Mouse (Mus musculus) limb, embryonic 12.5 days (tissue): Measurements from ENCODE around the gene Mras. TPM values are rescaled to one million over a fixed set of nuclear protein-coding genes. Genes with fewer than 3 reads are reported as not detected.

ENCODE experiments used
- ATAC-seq: fragments of 200-750 bp; cut with Nextera tagmentation; 2 replicates; pipeline ENCODE4 v1.8.0; 2017; ENCODE audit warnings: low read depth, moderate TSS enrichment; ENCODE audit not compliant: insufficient number of reproducible peaks, insufficient read depth, low FRiP score, low TSS enrichment
- H3K27ac ChIP-seq: fragments of 300-500 bp; sonication (generic); 2 replicates; pipeline ENCODE4 v1.5.1; 2016; ENCODE audit warnings: mild to moderate bottlenecking, moderate library complexity
- H3K27me3 ChIP-seq: fragments of 300-500 bp; sonication (generic); 2 replicates; pipeline ENCODE4 v1.6.1; 2016; ENCODE audit warnings: mild to moderate bottlenecking, moderate library complexity
- H3K36me3 ChIP-seq: fragments of 300-500 bp; sonication (generic); 2 replicates; pipeline ENCODE4 v1.6.1; 2016; ENCODE audit warnings: mild to moderate bottlenecking, moderate library complexity
- H3K4me1 ChIP-seq: fragments of 300-500 bp; sonication (generic); replicated peaks from 2 replicates; pipeline ENCODE4 v1.6.1; 2016
- H3K4me2 ChIP-seq: fragments of 300-500 bp; sonication (generic); 2 replicates; pipeline ENCODE4 v1.6.1; 2016; ENCODE audit warnings: mild to moderate bottlenecking, moderate library complexity
- H3K4me3 ChIP-seq: fragments of 300-500 bp; sonication (generic); replicated peaks from 2 replicates; pipeline ENCODE4 v1.5.1; 2016; ENCODE audit warnings: mild to moderate bottlenecking
- H3K9ac ChIP-seq: fragments of 300-500 bp; sonication (generic); replicated peaks from 2 replicates; pipeline ENCODE4 v1.6.1; 2016; ENCODE audit warnings: mild to moderate bottlenecking, moderate library complexity
- H3K9me3 ChIP-seq: fragments of 300-500 bp; sonication (generic); 2 replicates; pipeline ENCODE4 v1.6.1; 2016; ENCODE audit warnings: mild to moderate bottlenecking, moderate library complexity
- WGBS: fragments of 180-500 bp; shearing (Covaris S2); methylation state at CpG from one replicate; pipeline ENCODE4 v1.1.7; 2016; 5-methylcytosine and 5-hydroxymethylcytosine counted together
- polyA plus RNA-seq: library from polyadenylated mRNA; unstranded; fragments of >200 nt; fragmentation: Nextera tagmentation; extraction: Ambion mirVana; gene quantifications from 2 replicates; pipeline ENCODE4 v1.2.1, GENCODE M21; 2016

The Mras gene
- polyA plus RNA-seq, 1 experiment from 2014 or later, result 16.6 TPM

- H3K4me2 ChIP-seq, result peak overlapping the region; percentile 93
- 0 out of 2 replicates have a peak, but pooled peaks have one; percentile 7 for ATAC-seq
- no peak overlapping the region for H3K27ac ChIP-seq
- WGBS, result 6% methylated on average over 19 of the region's 19 CpGs
- no peaks in the 10 kb centered on the region for H3K36me3 ChIP-seq
- peaks cover 56% of the 10 kb centered on the region for H3K27me3 ChIP-seq
- H3K4me3 ChIP-seq, result peak overlapping the region; percentile 48
- H3K4me1 ChIP-seq, result peaks cover 13% of the 10 kb centered on the region
- H3K9me3 ChIP-seq, result no peaks in the 10 kb centered on the region
- peak overlapping the region; percentile 50; the same call in 1 of the 2 replicates for H3K9ac ChIP-seq
Observed at GRCm38 (mm10) chr9:99357561-99357920, 79.6 kb downstream of the Mras start.

GRCm38 (mm10) chr9:99355971-99356370, 81.2 kb downstream of the Mras start:
- no peak for ATAC-seq
- Histone ChIP-seq H3K4me1 (peaks cover 13% of the 10 kb centered on the region), H3K9ac (no peak overlapping the region), H3K4me2 (no peak overlapping the region), H3K4me3 (no peak overlapping the region), H3K9me3 (no peaks in the 10 kb centered on the region), H3K27ac (no peak overlapping the region), H3K36me3 (no peaks in the 10 kb centered on the region), H3K27me3 (peaks cover 56% of the 10 kb centered on the region)
- WGBS, result 20% methylated on average over 5 of the region's 5 CpGs

- Histone ChIP-seq H3K4me2 (no peak overlapping the region), H3K27ac (no peak overlapping the region), H3K4me3 (no peak overlapping the region), H3K4me1 (peaks cover 13% of the 10 kb centered on the region), H3K9ac (no peak overlapping the region), H3K27me3 (peaks cover 48% of the 10 kb centered on the region), H3K9me3 (no peaks in the 10 kb centered on the region), H3K36me3 (no peaks in the 10 kb centered on the region)
- whole genome bisulfite sequencing, result 73% methylated on average over 5 of the region's 5 CpGs
- ATAC-seq, result no peak
Observed at GRCm38 (mm10) chr9:99354796-99355195, 82.4 kb downstream of the Mras start.

DNA sequence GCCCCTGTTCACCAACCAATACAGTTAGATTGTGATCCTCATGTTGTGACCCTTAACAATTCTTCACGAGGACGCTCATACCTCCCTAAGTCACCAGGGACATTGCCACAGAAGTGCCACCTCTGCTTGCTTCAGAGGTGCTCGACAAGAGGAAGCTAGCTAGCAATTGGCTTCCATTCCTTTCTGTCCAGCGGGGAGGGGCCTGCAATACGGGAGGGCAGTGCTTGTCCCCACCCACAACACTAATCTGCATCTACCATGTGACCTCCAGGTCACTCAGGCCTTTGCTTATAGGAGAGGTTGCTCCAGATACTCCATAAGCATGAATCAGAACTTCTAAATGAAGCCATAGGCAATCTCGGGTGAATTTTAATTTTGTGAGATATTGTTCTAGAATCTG, 83.8 kb downstream of the Mras start:
- Histone ChIP-seq H3K36me3 (no peaks in the 10 kb centered on the region), H3K4me1 (peaks cover 12% of the 10 kb centered on the region), H3K9ac (no peak overlapping the region), H3K9me3 (0 out of 2 replicates have a peak, but pooled peaks cover 6% of the 10 kb centered on the region), H3K4me3 (no peak overlapping the region), H3K27ac (no peak overlapping the region), H3K27me3 (peaks cover 34% of the 10 kb centered on the region), H3K4me2 (no peak overlapping the region)
- WGBS, result 55% methylated on average over 6 of the region's 6 CpGs
- ATAC-seq, result no peak

DNA sequence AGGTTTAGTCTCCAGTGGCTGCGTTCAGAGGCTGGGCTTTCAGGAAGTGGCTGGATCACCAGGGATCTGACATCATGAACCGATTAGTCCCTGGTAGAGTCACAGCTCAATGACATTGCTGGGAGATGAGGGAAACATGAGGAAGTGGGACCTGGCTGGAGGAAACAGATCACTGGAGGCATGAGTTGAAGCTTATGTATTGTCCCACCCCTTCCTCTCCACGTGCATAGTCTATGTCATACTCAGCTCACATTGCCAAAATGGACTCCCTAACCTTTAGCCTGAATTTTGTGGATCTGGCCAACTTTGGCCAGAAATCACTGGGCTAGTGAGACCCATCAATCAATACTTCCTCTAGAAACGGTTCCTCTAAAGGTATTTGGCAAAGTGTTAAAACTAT, 84.2 kb downstream of the Mras start:
- Histone ChIP-seq H3K9ac (no peak overlapping the region), H3K9me3 (0 out of 2 replicates have a peak, but pooled peaks cover 6% of the 10 kb centered on the region), H3K4me1 (peaks cover 8% of the 10 kb centered on the region), H3K27me3 (peaks cover 30% of the 10 kb centered on the region), H3K4me3 (no peak overlapping the region), H3K36me3 (no peaks in the 10 kb centered on the region), H3K27ac (no peak overlapping the region), H3K4me2 (no peak overlapping the region)
- WGBS, result 69% methylated on average over 4 of the region's 4 CpGs
- no peak for ATAC-seq

DNA sequence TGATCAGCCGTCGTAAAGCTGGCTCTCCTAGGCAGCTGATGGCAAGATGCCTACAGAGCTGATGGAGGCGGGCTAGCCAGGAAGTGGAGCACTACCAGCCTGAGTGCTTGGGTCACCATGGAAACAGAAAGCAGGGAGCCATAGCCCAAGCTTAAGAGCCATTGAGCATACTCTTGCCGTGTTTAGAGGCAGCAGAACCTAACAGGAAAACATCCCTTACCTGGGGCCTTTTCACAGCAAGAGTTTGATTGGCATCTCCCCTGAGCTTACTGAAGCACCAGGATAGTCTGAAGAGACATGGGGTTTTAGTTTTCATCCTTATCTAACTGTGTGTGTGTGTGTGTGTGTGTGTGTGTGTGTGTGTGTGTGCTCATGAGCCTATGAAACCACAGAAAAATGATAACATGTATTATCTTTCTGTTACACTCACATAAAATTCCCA, 91.8 kb downstream of the Mras start:
- Histone ChIP-seq H3K9ac (no peak overlapping the region), H3K27me3 (no peaks in the 10 kb centered on the region), H3K4me3 (no peak overlapping the region), H3K4me1 (no peaks in the 10 kb centered on the region), H3K4me2 (no peak overlapping the region), H3K36me3 (no peaks in the 10 kb centered on the region), H3K27ac (no peak overlapping the region), H3K9me3 (0 out of 2 replicates have a peak, but pooled peaks cover 6% of the 10 kb centered on the region)
- WGBS, result 28% methylated on average over 4 of the region's 4 CpGs
- no peak for ATAC-seq

DNA sequence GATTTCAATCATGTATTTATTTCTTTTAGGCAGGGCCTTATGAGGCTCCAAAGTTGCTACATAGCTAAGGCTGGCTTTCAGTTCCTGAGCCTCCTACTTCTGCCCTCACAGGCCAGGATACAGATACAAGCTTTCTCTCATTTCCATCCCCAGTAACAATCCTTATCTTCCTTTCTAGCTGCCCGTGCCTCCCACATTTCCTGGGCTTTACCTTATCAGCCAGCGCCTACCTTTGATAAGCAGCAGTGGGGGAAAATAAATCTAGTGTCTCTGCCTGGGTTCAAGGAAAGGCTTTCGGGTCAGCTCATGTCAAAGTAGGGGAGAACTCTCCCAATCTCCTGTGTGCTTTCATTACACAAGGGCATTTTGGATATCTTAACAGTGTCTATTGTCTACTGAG, 95.6 kb downstream of the Mras start:
- Histone ChIP-seq H3K27ac (no peak overlapping the region), H3K27me3 (no peaks in the 10 kb centered on the region), H3K36me3 (no peaks in the 10 kb centered on the region), H3K9me3 (no peaks in the 10 kb centered on the region), H3K9ac (no peak overlapping the region), H3K4me2 (no peak overlapping the region), H3K4me3 (no peak overlapping the region), H3K4me1 (peaks cover 13% of the 10 kb centered on the region)
- 74% methylated on average over 3 of the region's 3 CpGs for WGBS
- ATAC-seq, result no peak

DNA sequence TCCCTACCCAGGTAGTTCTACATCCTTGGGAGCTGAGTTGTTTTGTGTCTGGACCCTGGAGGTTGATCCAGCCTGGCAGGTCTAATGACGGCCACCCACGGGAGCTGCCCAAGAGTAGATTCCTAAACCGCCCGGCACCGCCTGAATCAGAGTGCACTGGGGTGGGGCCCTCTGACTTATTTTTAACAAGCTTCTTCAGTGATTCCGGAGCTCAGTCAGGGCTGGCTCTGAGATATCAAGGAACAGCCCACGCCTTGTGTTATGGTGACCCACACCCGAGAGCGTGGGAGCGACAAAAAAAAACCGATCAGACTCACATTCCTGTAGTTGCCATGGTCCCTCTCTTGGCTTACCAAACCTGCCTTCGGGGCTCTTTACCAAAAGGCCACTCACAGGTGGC, 97.1 kb downstream of the Mras start:
- Histone ChIP-seq H3K27me3 (no peaks in the 10 kb centered on the region), H3K27ac (no peak overlapping the region), H3K36me3 (no peaks in the 10 kb centered on the region), H3K4me1 (peaks cover 13% of the 10 kb centered on the region), H3K9ac (no peak overlapping the region), H3K9me3 (no peaks in the 10 kb centered on the region), H3K4me2 (no peak overlapping the region), H3K4me3 (no peak overlapping the region)
- WGBS, result 87% methylated on average over 12 of the region's 12 CpGs
- ATAC-seq, result no peak

GRCm38 (mm10) chr9:99339182-99339581, 98.0 kb downstream of the Mras start:
- no peak for ATAC-seq
- Histone ChIP-seq H3K27me3 (no peaks in the 10 kb centered on the region), H3K4me2 (no peak overlapping the region), H3K9me3 (no peaks in the 10 kb centered on the region), H3K9ac (no peak overlapping the region), H3K4me3 (no peak overlapping the region), H3K27ac (no peak overlapping the region), H3K36me3 (no peaks in the 10 kb centered on the region), H3K4me1 (peaks cover 13% of the 10 kb centered on the region)
- WGBS, result 81% methylated on average over 1 of the region's 1 CpGs

GRCm38 (mm10) chr9:99338293-99338692, 98.9 kb downstream of the Mras start:
- no peak overlapping the region for H3K4me2 ChIP-seq
- WGBS, result 89% methylated on average over 1 of the region's 1 CpGs
- H3K4me1 ChIP-seq, result peaks cover 13% of the 10 kb centered on the region
- H3K9ac ChIP-seq, result no peak overlapping the region
- no peaks in the 10 kb centered on the region for H3K9me3 ChIP-seq
- H3K36me3 ChIP-seq, result no peaks in the 10 kb centered on the region
- no peaks in the 10 kb centered on the region for H3K27me3 ChIP-seq
- ATAC-seq, result peak; percentile 27; the same call in 1 of the 2 replicates
- 0 out of 2 replicates have a peak overlapping the region, but pooled peaks have one; percentile 17 for H3K27ac ChIP-seq
- no peak overlapping the region for H3K4me3 ChIP-seq

DNA sequence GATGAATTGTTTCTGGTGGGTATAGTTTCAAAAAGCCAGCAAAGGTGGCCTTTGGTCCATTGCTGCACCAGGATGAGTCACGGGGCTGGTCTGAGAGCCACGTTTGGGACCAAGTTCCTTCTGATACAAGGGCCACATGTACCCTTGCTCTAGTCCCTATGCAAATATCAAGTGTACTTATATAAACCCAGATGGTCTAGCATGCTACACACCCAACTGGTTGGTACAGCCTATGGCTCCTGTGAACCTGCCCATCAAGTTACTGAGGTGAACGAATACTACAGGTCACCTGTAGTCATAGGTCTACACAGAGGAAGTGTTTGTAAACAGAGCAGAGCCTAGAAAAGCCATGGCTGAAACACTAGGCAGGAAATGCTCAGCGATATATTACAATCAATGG, 100.6 kb downstream of the Mras start:
- 96% methylated on average over 4 of the region's 4 CpGs for WGBS

More for the DNA sequence above, 100.6 kb downstream of the Mras start:
- no peaks in the 10 kb centered on the region for H3K36me3 ChIP-seq
- H3K4me3 ChIP-seq, result no peak overlapping the region
- no peak overlapping the region for H3K27ac ChIP-seq
- no peak overlapping the region for H3K9ac ChIP-seq
- H3K4me1 ChIP-seq, result peaks cover 13% of the 10 kb centered on the region
- no peak overlapping the region for H3K4me2 ChIP-seq
- ATAC-seq, result no peak
- no peaks in the 10 kb centered on the region for H3K27me3 ChIP-seq
- no peaks in the 10 kb centered on the region for H3K9me3 ChIP-seq
